Mouse (Mus musculus): Measurements from ENCODE around the gene Klrd1.
"Not testable (repeated sequence)": the region's sequence is repeated elsewhere in the genome, so short reads cannot be mapped to it uniquely, and the experiment has no call there.

Klrd1 gene

GRCm38 (mm10) chr6:129591508-129591907, at the start of gene Klrd1:
Klrd1 (plus strand) TSS chr6:129591782.
- no peak for DNase-seq

- DNase-seq = no peak
These were observed 49.7 kb upstream of the Klrd1 start for GRCm38 (mm10) chr6:129541931-129542330.

GRCm38 (mm10) chr6:129542540-129542939, 49.0 kb upstream of the Klrd1 start:
- no peak for DNase-seq

GRCm38 (mm10) chr6:129543709-129544606, 47.6 kb upstream of the Klrd1 start:
- peak; percentile 80 to 82 for DNase-seq

GRCm38 (mm10) chr6:129547277-129547676, 44.3 kb upstream of the Klrd1 start:
- no peak for DNase-seq

- no peak for DNase-seq
These were observed 43.6 kb upstream of the Klrd1 start for GRCm38 (mm10) chr6:129548009-129548408.

GRCm38 (mm10) chr6:129557298-129558023, 34.1 kb upstream of the Klrd1 start:
- DNase-seq = no peak

GRCm38 (mm10) chr6:129558946-129559640, 32.5 kb upstream of the Klrd1 start:
- DNase-seq = peak; percentile 84

- DNase-seq = no peak
These were observed 31.9 kb upstream of the Klrd1 start for GRCm38 (mm10) chr6:129559641-129560027.

GRCm38 (mm10) chr6:129565257-129565656, 26.3 kb upstream of the Klrd1 start:
- DNase-seq = no peak

- DNase-seq = no peak
These were observed 16.3 kb upstream of the Klrd1 start for GRCm38 (mm10) chr6:129575315-129575714.

GRCm38 (mm10) chr6:129577605-129578004, 14.0 kb upstream of the Klrd1 start, which contains the start of gene Klre1:
Klre1 (plus strand) TSS chr6:129577905.
- DNase-seq = no peak

GRCm38 (mm10) chr6:129581274-129581673, 10.3 kb upstream of the Klrd1 start:
- no peak for DNase-seq

- no peak for DNase-seq
These were observed 9.7 kb upstream of the Klrd1 start for GRCm38 (mm10) chr6:129581896-129582295.

- DNase-seq = no peak
These were observed 8.6 kb upstream of the Klrd1 start for GRCm38 (mm10) chr6:129583014-129583413.

- no peak for DNase-seq
These were observed 16.8 kb downstream of the Klrd1 start for GRCm38 (mm10) chr6:129608372-129608771.

GRCm38 (mm10) chr6:129623735-129624134, 32.2 kb downstream of the Klrd1 start, which contains the start of gene Klrk1:
Klrk1 (minus strand) TSS chr6:129623864.
- DNase-seq = no peak

- not testable (repeated sequence) for DNase-seq
These were observed 39.5 kb downstream of the Klrd1 start for GRCm38 (mm10) chr6:129631046-129631445.

GRCm38 (mm10) chr6:129643237-129643636, 51.7 kb downstream of the Klrd1 start, which contains the start of gene Klrc3:
Klrc3 (minus strand) TSS chr6:129643337.
- DNase-seq = not testable (repeated sequence)

GRCm38 (mm10) chr6:129644054-129644453, 52.5 kb downstream of the Klrd1 start:
- not testable (repeated sequence) for DNase-seq
